Mouse (Mus musculus): ENCODE measurements around the gene Ptn.

GRCm38 (mm10) chr6:36766941-36767340 is 43.1 kb downstream of the Ptn start:
- TF ChIP-seq POLR2A (IDR thresholded peaks at IDR 0.05; ENCODE audit: control insufficient read depth, low read depth, low read length) (no peak), CTCF (IDR thresholded peaks at IDR 0.05; ENCODE audit: control insufficient read depth, insufficient read depth, insufficient replicate concordance, low read depth, low read length) (no peak)

Measured in testis, adult 2 months (tissue).